Mouse (Mus musculus): ENCODE measurements at regions not wholly inside any gene's neighbourhood (a gene's known extent, or its start where the extent isn't known, plus 50 kb on each side); places are given as distances from the start of the nearest gene placed in this dataset.

GRCm38 (mm10) chr2:138827813-138828570 lies 571.6 kb downstream of the Btbd3 start:
- ATAC-seq (replicated peaks; ENCODE audit: insufficient number of reproducible peaks, insufficient read depth, low FRiP score, low read depth), result no peak
- Histone ChIP-seq H3K4me1 (replicated peaks) (no peaks in the 10 kb centered on the region), H3K9ac (no peak overlapping the region), H3K27ac (no peak overlapping the region), H3K9me3 (replicated peaks) (no peaks in the 10 kb centered on the region), H3K4me2 (no peak overlapping the region), H3K27me3 (no peaks in the 10 kb centered on the region), H3K36me3 (no peaks in the 10 kb centered on the region), H3K4me3 (no peak overlapping the region)
- WGBS, result 65% methylated on average over 2 of the region's 2 CpGs

DNA sequence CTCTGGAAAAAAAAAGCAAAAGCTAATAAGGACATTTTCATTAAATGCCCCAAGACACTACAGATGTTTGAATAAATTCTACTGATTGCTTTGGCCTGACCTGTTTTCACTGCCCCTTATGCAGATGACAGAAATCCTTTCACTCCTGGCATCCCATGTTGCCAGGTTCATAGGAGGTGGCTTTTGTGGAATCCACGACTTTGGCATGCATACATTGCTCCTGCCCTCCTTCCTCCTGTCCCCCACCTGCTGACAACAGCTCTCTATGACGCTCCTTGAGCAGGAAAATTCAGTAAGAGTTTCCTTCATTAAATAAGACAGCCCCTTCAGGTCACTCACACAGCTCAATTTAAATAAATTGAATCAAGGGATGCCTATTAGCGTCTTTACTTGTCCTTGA lies 582.5 kb downstream of the Btbd3 start:
- Histone ChIP-seq H3K27ac (no peak overlapping the region), H3K4me2 (no peak overlapping the region), H3K27me3 (no peaks in the 10 kb centered on the region), H3K36me3 (no peaks in the 10 kb centered on the region), H3K9ac (no peak overlapping the region), H3K4me3 (no peak overlapping the region), H3K9me3 (replicated peaks) (no peaks in the 10 kb centered on the region), H3K4me1 (replicated peaks) (no peaks in the 10 kb centered on the region)
- WGBS, result 52% methylated on average over 3 of the region's 3 CpGs
- ATAC-seq (replicated peaks; ENCODE audit: insufficient number of reproducible peaks, insufficient read depth, low FRiP score, low read depth), result no peak

DNA sequence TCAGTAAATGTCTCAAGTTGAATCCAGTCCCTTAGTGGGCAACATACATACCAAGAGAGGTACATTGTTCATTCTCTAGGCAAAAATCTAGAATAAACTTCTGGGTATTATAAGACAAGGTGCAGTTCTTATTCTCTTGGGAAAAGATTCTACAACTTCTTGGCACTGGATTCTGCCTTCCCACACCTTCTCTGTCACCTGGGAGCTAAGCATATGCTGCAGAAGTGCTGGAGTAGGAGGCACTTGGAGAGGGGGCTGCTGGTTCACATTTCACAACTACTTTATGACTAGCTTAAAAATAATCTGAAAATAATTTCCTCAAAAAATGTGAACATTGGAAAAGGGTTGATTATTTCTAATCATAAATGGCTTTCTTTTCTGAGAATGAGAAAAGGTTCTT lies 602.8 kb downstream of the Btbd3 start:
- H3K4me2 ChIP-seq, result no peak overlapping the region
- no peak for ATAC-seq (replicated peaks; ENCODE audit: insufficient number of reproducible peaks, insufficient read depth, low FRiP score, low read depth)
- H3K9me3 ChIP-seq (replicated peaks), result no peaks in the 10 kb centered on the region

DNA sequence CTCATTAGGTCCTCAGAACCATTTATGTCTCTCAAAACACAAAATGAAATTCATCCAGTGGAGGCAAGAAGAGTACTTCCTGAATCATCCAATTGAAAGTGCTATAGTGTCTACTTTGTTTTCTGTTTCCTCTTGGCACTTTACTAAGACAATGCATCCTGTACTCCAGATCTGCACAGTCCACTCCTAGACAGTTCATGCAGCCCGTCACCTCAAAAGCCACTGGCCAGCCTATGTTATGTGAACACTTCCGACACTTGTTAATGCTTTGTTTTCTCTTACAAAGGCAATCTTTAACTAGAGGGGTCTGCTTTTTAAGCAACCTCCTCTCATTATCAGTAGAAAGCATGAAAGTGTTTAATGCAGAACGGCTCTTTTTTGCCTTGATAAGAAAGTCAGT lies 597.1 kb upstream of the Sptlc3 start:
- H3K9ac ChIP-seq, result no peak overlapping the region
- ATAC-seq (replicated peaks; ENCODE audit: insufficient number of reproducible peaks, insufficient read depth, low FRiP score, low read depth), result no peak
- WGBS, result 46% methylated on average over 3 of the region's 3 CpGs

More for the DNA sequence above, 602.8 kb downstream of the Btbd3 start:
- Histone ChIP-seq H3K27me3 (no peaks in the 10 kb centered on the region), H3K4me1 (replicated peaks) (no peaks in the 10 kb centered on the region), H3K27ac (no peak overlapping the region), H3K36me3 (no peaks in the 10 kb centered on the region), H3K9ac (no peak overlapping the region), H3K4me3 (no peak overlapping the region)

DNA sequence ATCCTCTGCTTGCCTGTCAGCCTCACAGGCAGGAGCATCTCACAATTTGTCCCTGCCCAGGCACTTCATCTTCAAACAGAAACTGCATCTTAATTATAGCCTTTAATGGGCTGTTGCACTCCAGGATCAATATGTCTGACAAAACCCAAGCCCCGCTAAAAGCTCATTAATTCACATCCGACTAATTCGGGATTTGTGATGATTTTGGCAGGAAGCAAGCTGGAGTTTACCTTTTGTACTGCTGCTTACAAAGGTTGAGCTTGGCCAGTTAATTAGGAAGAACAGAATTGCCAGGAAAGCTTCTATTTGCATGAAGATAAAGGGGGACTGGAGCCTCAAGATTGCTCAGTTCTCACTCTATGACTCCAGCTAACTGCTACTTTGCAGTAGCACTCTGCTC lies 596.6 kb upstream of the Sptlc3 start:
- Histone ChIP-seq H3K9me3 (replicated peaks) (no peaks in the 10 kb centered on the region), H3K4me3 (no peak overlapping the region), H3K4me2 (no peak overlapping the region), H3K36me3 (no peaks in the 10 kb centered on the region), H3K4me1 (replicated peaks) (no peaks in the 10 kb centered on the region), H3K9ac (no peak overlapping the region), H3K27me3 (no peaks in the 10 kb centered on the region), H3K27ac (no peak overlapping the region)
- ATAC-seq (replicated peaks; ENCODE audit: insufficient number of reproducible peaks, insufficient read depth, low FRiP score, low read depth), result no peak
- 36% methylated on average over 3 of the region's 3 CpGs for WGBS

More for the DNA sequence above, 597.1 kb upstream of the Sptlc3 start:
- Histone ChIP-seq H3K4me2 (no peak overlapping the region), H3K27ac (no peak overlapping the region), H3K36me3 (no peaks in the 10 kb centered on the region), H3K4me3 (no peak overlapping the region), H3K9me3 (replicated peaks) (no peaks in the 10 kb centered on the region), H3K27me3 (no peaks in the 10 kb centered on the region), H3K4me1 (replicated peaks) (no peaks in the 10 kb centered on the region)

DNA sequence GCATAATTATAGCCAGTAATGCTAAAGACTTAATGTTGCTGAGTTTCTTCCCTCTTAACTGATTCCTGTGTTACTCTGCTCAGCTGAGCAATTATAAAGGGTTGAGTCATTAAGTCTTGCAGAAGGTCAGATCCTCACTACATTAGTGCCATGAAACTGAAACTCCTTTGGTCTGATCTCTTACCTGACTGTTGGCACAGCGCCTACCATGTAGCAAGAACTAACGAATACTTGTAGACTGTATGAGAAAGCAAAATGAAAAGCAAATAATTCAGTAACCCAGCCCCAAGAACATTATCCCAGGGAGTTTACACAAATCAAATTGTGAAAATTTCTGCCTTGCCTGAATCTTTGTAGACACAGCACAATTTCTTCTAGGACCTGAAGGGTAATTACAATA lies 556.5 kb upstream of the Sptlc3 start:
- 79% methylated on average over 2 of the region's 2 CpGs for WGBS

DNA sequence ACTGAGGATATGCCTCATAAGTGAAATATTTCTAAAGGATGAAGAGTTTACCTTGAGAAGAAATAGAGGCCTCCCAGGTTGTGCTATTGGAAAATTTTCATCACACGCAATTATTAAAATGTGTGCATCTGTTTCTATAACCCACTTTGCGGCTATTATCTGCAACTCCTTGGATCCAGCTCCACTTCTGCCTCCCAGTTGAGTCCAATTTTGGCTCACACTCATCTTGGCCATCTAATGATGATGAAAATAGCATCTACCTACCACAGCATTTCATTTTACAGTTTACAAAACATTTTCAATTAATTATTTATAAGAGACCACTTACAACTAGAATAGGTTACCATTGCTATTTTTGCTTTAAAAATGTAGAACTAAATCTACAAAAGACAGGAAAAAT lies 554.3 kb upstream of the Sptlc3 start:
- no peaks in the 10 kb centered on the region for H3K27me3 ChIP-seq
- no peak overlapping the region for H3K27ac ChIP-seq
- no peak for ATAC-seq (replicated peaks; ENCODE audit: insufficient number of reproducible peaks, insufficient read depth, low FRiP score, low read depth)
- no peaks in the 10 kb centered on the region for H3K9me3 ChIP-seq (replicated peaks)
- no peak overlapping the region for H3K4me3 ChIP-seq
- WGBS, result 79% methylated on average over 2 of the region's 2 CpGs
- H3K36me3 ChIP-seq, result no peaks in the 10 kb centered on the region
- H3K4me1 ChIP-seq (replicated peaks), result no peaks in the 10 kb centered on the region
- H3K4me2 ChIP-seq, result no peak overlapping the region
- no peak overlapping the region for H3K9ac ChIP-seq

More for the DNA sequence above, 556.5 kb upstream of the Sptlc3 start:
- Histone ChIP-seq H3K27me3 (no peaks in the 10 kb centered on the region), H3K36me3 (no peaks in the 10 kb centered on the region), H3K27ac (no peak overlapping the region), H3K9me3 (replicated peaks) (no peaks in the 10 kb centered on the region), H3K9ac (no peak overlapping the region), H3K4me2 (no peak overlapping the region), H3K4me3 (no peak overlapping the region), H3K4me1 (replicated peaks) (no peaks in the 10 kb centered on the region)
- ATAC-seq (replicated peaks; ENCODE audit: insufficient number of reproducible peaks, insufficient read depth, low FRiP score, low read depth), result no peak

GRCm38 (mm10) chr2:138966110-138966790 lies 527.5 kb upstream of the Sptlc3 start:
- Histone ChIP-seq H3K9ac (no peak overlapping the region), H3K27ac (no peak overlapping the region), H3K27me3 (no peaks in the 10 kb centered on the region), H3K4me1 (replicated peaks) (no peaks in the 10 kb centered on the region), H3K9me3 (replicated peaks) (no peaks in the 10 kb centered on the region), H3K36me3 (no peaks in the 10 kb centered on the region), H3K4me2 (no peak overlapping the region), H3K4me3 (no peak overlapping the region)
- WGBS, result 64% methylated on average over 3 of the region's 3 CpGs
- no peak for ATAC-seq (replicated peaks; ENCODE audit: insufficient number of reproducible peaks, insufficient read depth, low FRiP score, low read depth)

DNA sequence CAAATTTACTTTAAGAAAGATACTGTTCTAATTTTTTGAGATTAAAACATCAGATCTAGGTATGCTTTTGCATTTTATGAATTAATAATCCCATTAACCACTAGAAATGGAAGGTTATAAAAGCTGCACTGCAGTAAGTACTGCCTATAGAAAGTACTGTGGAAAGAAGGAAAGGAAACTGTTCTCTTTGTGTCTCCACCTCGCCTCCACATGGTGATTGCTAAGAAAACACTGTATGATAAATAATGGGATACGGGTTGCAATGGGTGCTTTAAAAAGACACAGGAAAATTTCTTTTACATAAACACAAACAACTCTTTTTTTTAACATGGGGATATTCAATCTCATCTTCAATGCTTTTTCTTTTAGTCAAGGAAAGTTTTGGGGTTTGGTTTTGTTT lies 519.2 kb upstream of the Sptlc3 start:
- Histone ChIP-seq H3K36me3 (no peaks in the 10 kb centered on the region), H3K9me3 (replicated peaks) (no peaks in the 10 kb centered on the region), H3K27ac (no peak overlapping the region), H3K9ac (no peak overlapping the region), H3K4me2 (no peak overlapping the region), H3K4me1 (replicated peaks) (no peaks in the 10 kb centered on the region), H3K4me3 (no peak overlapping the region), H3K27me3 (no peaks in the 10 kb centered on the region)
- WGBS, result 36% methylated on average over 2 of the region's 2 CpGs
- no peak for ATAC-seq (replicated peaks; ENCODE audit: insufficient number of reproducible peaks, insufficient read depth, low FRiP score, low read depth)

DNA sequence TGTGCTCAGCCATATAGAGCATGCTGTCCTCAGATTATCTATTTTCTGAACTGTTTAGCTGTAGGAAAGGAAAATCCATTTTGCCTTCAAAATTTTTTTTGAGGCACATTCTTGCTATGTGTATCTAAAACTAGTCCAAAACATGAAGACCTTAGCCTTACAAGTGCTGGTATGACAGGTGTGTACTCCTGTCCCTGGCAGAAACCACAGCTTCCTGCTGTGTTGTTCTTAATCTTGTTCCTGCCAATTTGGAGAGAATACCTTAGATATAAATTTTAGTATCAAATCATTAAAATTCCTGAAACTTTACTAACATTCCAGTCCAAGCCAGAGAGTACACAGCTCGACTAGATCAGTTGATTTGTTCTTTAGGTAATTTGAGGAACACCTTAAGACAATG lies 503.7 kb upstream of the Sptlc3 start:
- H3K4me3 ChIP-seq, result no peak overlapping the region
- no peak overlapping the region for H3K27ac ChIP-seq
- no peak overlapping the region for H3K4me2 ChIP-seq
- no peak for ATAC-seq (replicated peaks; ENCODE audit: insufficient number of reproducible peaks, insufficient read depth, low FRiP score, low read depth)
- no peaks in the 10 kb centered on the region for H3K9me3 ChIP-seq (replicated peaks)
- H3K27me3 ChIP-seq, result no peaks in the 10 kb centered on the region
- WGBS, result 32% methylated on average over 1 of the region's 1 CpGs
- H3K4me1 ChIP-seq (replicated peaks), result no peaks in the 10 kb centered on the region
- H3K9ac ChIP-seq, result no peak overlapping the region
- no peaks in the 10 kb centered on the region for H3K36me3 ChIP-seq

GRCm38 (mm10) chr2:139032105-139032812 lies 461.5 kb upstream of the Sptlc3 start:
- Histone ChIP-seq H3K36me3 (no peaks in the 10 kb centered on the region), H3K27me3 (no peaks in the 10 kb centered on the region), H3K9me3 (replicated peaks) (no peaks in the 10 kb centered on the region), H3K4me2 (no peak overlapping the region), H3K4me3 (no peak overlapping the region), H3K27ac (no peak overlapping the region), H3K9ac (no peak overlapping the region), H3K4me1 (replicated peaks) (no peaks in the 10 kb centered on the region)
- ATAC-seq (replicated peaks; ENCODE audit: insufficient number of reproducible peaks, insufficient read depth, low FRiP score, low read depth), result no peak
- 74% methylated on average over 5 of the region's 5 CpGs for WGBS
